Mouse (Mus musculus) liver, embryonic 13.5 days (tissue): ENCODE measurements around the gene Tmpo. TPM values are rescaled to one million over a fixed set of nuclear protein-coding genes. Genes with fewer than 3 reads are reported as not detected.

Source experiments
- ATAC-seq: fragments of 200-750 bp; cut with Nextera tagmentation; 2 replicates; pipeline ENCODE4 v1.8.0; 2017; ENCODE audit warnings: low read depth, mild to moderate bottlenecking, moderate number of reproducible peaks, moderate library complexity
- DNase-seq: peaks from one replicate; pipeline ENCODE4 v3.0.0; 2022
- H3K27ac ChIP-seq: fragments of 300-500 bp; sonication (generic); 2 replicates; pipeline ENCODE4 v1.5.1; 2015; ENCODE audit warnings: moderate library complexity, mild to moderate bottlenecking, inconsistent platforms
- H3K27me3 ChIP-seq: fragments of 300-500 bp; sonication (generic); 2 replicates; pipeline ENCODE4 v1.6.1; 2015; ENCODE audit warnings: mild to moderate bottlenecking, inconsistent platforms
- H3K36me3 ChIP-seq: fragments of 300-500 bp; sonication (generic); 2 replicates; pipeline ENCODE4 v1.6.1; 2015; ENCODE audit warnings: mild to moderate bottlenecking, inconsistent platforms
- H3K4me1 ChIP-seq: fragments of 300-500 bp; sonication (generic); replicated peaks from 2 replicates; pipeline ENCODE4 v1.6.1; 2015; ENCODE audit warnings: inconsistent platforms
- H3K4me2 ChIP-seq: fragments of 300-500 bp; sonication (generic); 2 replicates; pipeline ENCODE4 v1.6.1; 2015; ENCODE audit warnings: inconsistent platforms, mild to moderate bottlenecking, moderate library complexity
- H3K4me3 ChIP-seq: fragments of 300-500 bp; sonication (generic); replicated peaks from 2 replicates; pipeline ENCODE4 v1.5.1; 2015; ENCODE audit warnings: mild to moderate bottlenecking, inconsistent platforms
- H3K9ac ChIP-seq: fragments of 300-500 bp; sonication (generic); 2 replicates; pipeline ENCODE4 v1.6.1; 2015; ENCODE audit warnings: mild to moderate bottlenecking, inconsistent platforms
- H3K9me3 ChIP-seq: fragments of 300-500 bp; sonication (generic); replicated peaks from 2 replicates; pipeline ENCODE4 v1.6.1; 2016; ENCODE audit warnings: inconsistent platforms
- WGBS: fragments of 180-500 bp; shearing (Covaris S2); methylation state at CpG from one replicate; pipeline ENCODE4 v1.1.7; 2015; ENCODE audit not compliant: insufficient replicate concordance; 5-methylcytosine and 5-hydroxymethylcytosine counted together
- polyA plus RNA-seq: library from polyadenylated mRNA; unstranded; fragments of >200 nt; fragmentation: Nextera tagmentation; extraction: Ambion mirVana; gene quantifications from 2 replicates; pipeline ENCODE4 v1.2.1, GENCODE M21; 2015

Gene Tmpo
- polyA plus RNA-seq, 1 experiment from 2014 or later = 131 TPM

GRCm38 (mm10) chr10:91153894-91154503 lies 27.1 kb downstream of the Tmpo start:
- WGBS = 89% methylated on average over 10 of the region's 10 CpGs
- no peak overlapping the region for H3K9ac ChIP-seq
- H3K9me3 ChIP-seq = no peaks in the 10 kb centered on the region
- no peak overlapping the region for H3K27ac ChIP-seq
- ATAC-seq (no peak), DNase-seq (no peak)
- no peak overlapping the region for H3K4me3 ChIP-seq
- peaks cover 3% of the 10 kb centered on the region; the same call in 1 of the 2 replicates for H3K4me1 ChIP-seq
- no peak overlapping the region for H3K4me2 ChIP-seq
- peaks cover 98% of the 10 kb centered on the region for H3K36me3 ChIP-seq
- H3K27me3 ChIP-seq = no peaks in the 10 kb centered on the region

DNA sequence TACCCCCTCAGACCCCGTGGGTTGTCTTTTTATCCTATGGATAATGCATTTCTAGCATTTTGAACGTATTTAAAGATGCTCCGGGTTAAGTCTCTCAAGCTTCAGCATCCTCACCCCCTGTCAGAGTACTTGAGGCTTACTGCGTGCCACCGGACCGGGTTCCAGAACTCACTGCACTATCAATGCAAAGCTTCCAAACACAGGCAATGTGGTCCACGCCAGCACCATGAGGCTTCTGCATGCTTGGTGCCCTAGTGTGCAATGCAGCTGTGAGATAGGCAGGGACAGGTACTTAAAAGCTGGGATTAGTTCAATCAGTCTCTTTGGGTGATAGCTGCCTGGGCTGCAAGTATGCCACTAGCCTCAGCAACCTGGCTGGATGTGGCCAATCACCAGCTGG lies 35.7 kb downstream of the Tmpo start:
- peaks cover 54% of the 10 kb centered on the region for H3K36me3 ChIP-seq
- ATAC-seq (no peak), DNase-seq (no peak)
- H3K4me2 ChIP-seq = no peak overlapping the region
- H3K27ac ChIP-seq = no peak overlapping the region
- H3K27me3 ChIP-seq = no peaks in the 10 kb centered on the region
- H3K4me1 ChIP-seq = peaks cover 12% of the 10 kb centered on the region
- H3K9ac ChIP-seq = no peak overlapping the region
- no peaks in the 10 kb centered on the region for H3K9me3 ChIP-seq
- H3K4me3 ChIP-seq = no peak overlapping the region
- 94% methylated on average over 7 of the region's 7 CpGs for WGBS

GRCm38 (mm10) chr10:91143313-91144230 lies 37.5 kb downstream of the Tmpo start:
- peaks cover 23% of the 10 kb centered on the region for H3K4me1 ChIP-seq
- H3K4me3 ChIP-seq = no peak overlapping the region
- no peaks in the 10 kb centered on the region for H3K9me3 ChIP-seq
- 48% methylated on average over 18 of the region's 18 CpGs for WGBS
- H3K27ac ChIP-seq = 0 out of 2 replicates have a peak overlapping the region, but pooled peaks have one; percentile 18
- no peak overlapping the region for H3K4me2 ChIP-seq
- no peaks in the 10 kb centered on the region for H3K27me3 ChIP-seq
- no peak overlapping the region for H3K9ac ChIP-seq
- H3K36me3 ChIP-seq = peaks cover 36% of the 10 kb centered on the region
- no peak for DNase-seq
- peak; percentile 17; the same call in 1 of the 2 replicates for ATAC-seq

DNA sequence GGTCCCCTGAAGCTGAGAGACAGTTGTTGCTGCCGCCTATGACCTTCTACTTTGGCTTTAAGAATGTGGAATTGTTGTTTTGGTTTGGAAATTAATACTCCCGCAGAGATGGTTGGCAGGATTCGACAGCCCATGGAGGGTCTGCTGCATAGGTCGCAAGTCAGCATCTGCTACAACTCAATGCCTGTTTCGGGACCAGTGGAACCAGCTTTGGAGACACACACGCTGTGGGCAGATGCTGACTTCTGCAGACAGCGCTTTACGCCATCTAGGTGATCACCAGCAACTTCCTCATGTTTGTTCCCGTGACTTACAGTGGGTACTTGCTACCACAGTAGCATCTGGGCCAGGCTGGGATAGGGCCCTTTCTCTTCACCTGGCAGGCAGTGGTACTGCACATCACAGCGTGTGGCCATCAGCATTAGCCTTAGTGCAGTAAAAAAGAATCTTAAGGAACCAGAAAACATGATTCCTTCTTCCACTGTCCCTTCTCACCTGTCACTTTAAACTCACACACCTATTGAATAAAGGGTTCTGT lies 38.4 kb downstream of the Tmpo start:
- no peak overlapping the region for H3K27ac ChIP-seq
- H3K9me3 ChIP-seq = no peaks in the 10 kb centered on the region
- WGBS = 69% methylated on average over 10 of the region's 10 CpGs
- H3K4me2 ChIP-seq = no peak overlapping the region
- no peak overlapping the region for H3K9ac ChIP-seq
- peaks cover 28% of the 10 kb centered on the region for H3K4me1 ChIP-seq
- no peaks in the 10 kb centered on the region for H3K27me3 ChIP-seq
- ATAC-seq = no peak
- H3K4me3 ChIP-seq = no peak overlapping the region
- no peak for DNase-seq
- peaks cover 32% of the 10 kb centered on the region for H3K36me3 ChIP-seq

DNA sequence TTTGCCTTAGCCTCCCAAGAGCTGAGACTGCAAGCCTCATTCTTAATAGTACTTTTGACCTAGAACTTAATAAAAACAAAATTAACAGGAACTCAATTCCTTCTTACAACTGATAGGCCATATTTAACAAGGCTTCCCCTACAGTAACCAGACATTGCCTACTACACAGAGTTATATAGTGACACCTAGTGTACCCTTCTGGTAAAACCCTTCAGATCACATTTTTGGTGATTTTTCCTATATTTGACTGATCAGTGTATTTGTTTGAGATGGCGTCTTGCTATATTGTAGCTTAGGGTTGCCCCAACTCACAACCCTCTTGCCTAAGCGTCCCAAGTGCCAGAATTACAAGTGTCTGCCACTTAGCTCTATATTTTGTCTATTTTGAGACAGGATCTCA lies 39.6 kb downstream of the Tmpo start:
- Histone ChIP-seq H3K9me3 (no peaks in the 10 kb centered on the region), H3K27me3 (no peaks in the 10 kb centered on the region), H3K4me1 (peaks cover 28% of the 10 kb centered on the region), H3K36me3 (peaks cover 22% of the 10 kb centered on the region), H3K4me3 (no peak overlapping the region), H3K27ac (no peak overlapping the region), H3K4me2 (no peak overlapping the region), H3K9ac (no peak overlapping the region)
- ATAC-seq (peak; percentile 14; the same call in 1 of the 2 replicates), DNase-seq (no peak)
- WGBS = 21% methylated on average over 2 of the region's 2 CpGs

DNA sequence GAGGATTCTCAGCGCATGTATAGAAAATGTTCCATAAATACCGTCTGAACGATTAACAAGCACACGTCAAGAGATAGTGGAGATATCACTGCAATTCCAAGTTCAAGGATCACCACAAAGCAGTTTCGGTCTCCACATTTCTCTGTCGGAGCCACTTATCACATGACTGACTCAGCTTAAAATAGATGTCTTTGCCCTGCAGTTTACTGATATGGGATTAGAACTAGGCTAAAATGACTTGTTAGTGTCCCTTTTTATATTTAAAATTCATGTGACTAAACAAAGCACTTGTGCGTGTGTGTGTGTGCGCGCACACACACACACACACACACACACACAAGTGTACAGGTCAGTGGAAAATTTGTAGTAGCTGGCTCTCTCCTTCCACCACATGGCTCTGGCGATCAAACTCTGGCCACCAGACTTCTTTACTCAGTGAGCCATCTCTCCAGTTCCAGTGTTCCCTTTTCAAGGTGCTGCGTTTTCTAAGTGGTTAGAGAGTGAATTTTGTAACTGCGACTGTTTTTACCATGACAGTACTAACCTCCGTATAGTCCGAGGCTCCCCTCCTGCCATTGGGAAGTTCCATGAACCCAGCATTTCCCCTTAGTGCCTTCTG lies 41.9 kb downstream of the Tmpo start:
- Histone ChIP-seq H3K9ac (no peak overlapping the region), H3K27me3 (no peaks in the 10 kb centered on the region), H3K36me3 (0 out of 2 replicates have a peak, but pooled peaks cover 1% of the 10 kb centered on the region), H3K9me3 (no peaks in the 10 kb centered on the region), H3K27ac (peak overlapping the region; percentile 43), H3K4me3 (no peak overlapping the region), H3K4me2 (peak overlapping the region; percentile 13; the same call in 1 of the 2 replicates), H3K4me1 (peaks cover 28% of the 10 kb centered on the region)
- ATAC-seq = no peak
- 48% methylated on average over 14 of the region's 14 CpGs for WGBS
- DNase-seq = no peak

DNA sequence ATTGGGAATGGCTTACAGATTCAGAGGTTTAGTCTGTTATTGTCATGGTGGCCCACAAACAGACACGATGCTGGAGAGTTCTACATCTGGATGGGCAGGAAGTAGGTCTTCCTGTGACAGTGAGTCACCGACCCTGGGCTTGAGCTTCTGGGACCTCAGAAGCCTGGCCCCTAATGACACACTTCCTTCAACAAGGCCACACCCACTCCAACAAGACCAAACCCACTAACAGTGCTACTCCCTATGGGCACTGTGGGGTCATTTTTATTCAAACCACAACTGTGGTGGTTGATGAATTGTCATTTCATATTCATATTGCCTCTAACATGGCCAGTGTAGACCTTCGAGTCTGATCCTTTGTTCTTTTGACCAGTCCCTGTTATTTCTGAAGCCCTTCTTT lies 42.8 kb downstream of the Tmpo start:
- no peak overlapping the region for H3K4me2 ChIP-seq
- ATAC-seq (peak; percentile 56; the same call in 1 of the 2 replicates), DNase-seq (no peak)
- no peak overlapping the region for H3K4me3 ChIP-seq
- no peak overlapping the region; the same call in 1 of the 2 replicates for H3K27ac ChIP-seq
- H3K36me3 ChIP-seq = no peaks in the 10 kb centered on the region
- H3K4me1 ChIP-seq = peaks cover 22% of the 10 kb centered on the region
- WGBS = 37% methylated on average over 3 of the region's 3 CpGs
- H3K27me3 ChIP-seq = no peaks in the 10 kb centered on the region
- no peak overlapping the region for H3K9ac ChIP-seq
- no peaks in the 10 kb centered on the region for H3K9me3 ChIP-seq

DNA sequence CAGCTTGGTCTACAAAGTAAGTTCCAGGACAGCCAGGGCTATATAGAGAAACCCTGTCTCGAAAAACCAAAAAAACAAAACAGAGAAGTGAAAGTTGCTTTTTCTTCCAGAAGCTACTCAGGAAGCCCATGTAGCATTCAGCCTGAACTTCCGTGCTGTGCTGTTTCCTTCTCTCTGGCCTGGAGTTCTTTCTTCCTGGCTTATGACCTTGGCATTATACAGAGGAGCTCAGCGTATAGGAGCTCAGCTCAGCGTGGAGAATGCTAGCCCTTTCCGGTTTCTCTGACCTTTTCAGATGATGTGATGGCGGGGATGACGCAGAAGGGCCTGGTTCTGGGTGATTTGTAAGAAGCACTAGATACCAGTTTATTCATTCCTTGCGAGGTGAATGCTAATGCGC lies 43.7 kb downstream of the Tmpo start:
- ATAC-seq = no peak
- 69% methylated on average over 9 of the region's 9 CpGs for WGBS
- H3K27ac ChIP-seq = no peak overlapping the region

GRCm38 (mm10) chr10:91135302-91135972 lies 45.7 kb downstream of the Tmpo start:
- H3K9ac ChIP-seq = no peak overlapping the region
- H3K36me3 ChIP-seq = no peaks in the 10 kb centered on the region
- no peaks in the 10 kb centered on the region for H3K9me3 ChIP-seq
- H3K27me3 ChIP-seq = no peaks in the 10 kb centered on the region
- ATAC-seq (no peak), DNase-seq (no peak)
- H3K4me3 ChIP-seq = no peak overlapping the region
- no peak overlapping the region for H3K27ac ChIP-seq
- WGBS = 77% methylated on average over 7 of the region's 7 CpGs
- peaks cover 16% of the 10 kb centered on the region for H3K4me1 ChIP-seq
- H3K4me2 ChIP-seq = no peak overlapping the region

More for the DNA sequence above, 43.7 kb downstream of the Tmpo start:
- H3K27me3 ChIP-seq = no peaks in the 10 kb centered on the region
- no peaks in the 10 kb centered on the region for H3K9me3 ChIP-seq
- no peak for DNase-seq
- H3K4me2 ChIP-seq = no peak overlapping the region
- peaks cover 16% of the 10 kb centered on the region for H3K4me1 ChIP-seq
- no peak overlapping the region for H3K9ac ChIP-seq
- H3K4me3 ChIP-seq = no peak overlapping the region
- no peaks in the 10 kb centered on the region for H3K36me3 ChIP-seq

- no peak overlapping the region for H3K4me2 ChIP-seq
- no peaks in the 10 kb centered on the region for H3K9me3 ChIP-seq
- no peaks in the 10 kb centered on the region for H3K27me3 ChIP-seq
- no peaks in the 10 kb centered on the region for H3K36me3 ChIP-seq
- H3K27ac ChIP-seq = no peak overlapping the region
- H3K4me3 ChIP-seq = no peak overlapping the region
- H3K9ac ChIP-seq = no peak overlapping the region
- ATAC-seq (no peak), DNase-seq (no peak)
- WGBS = 73% methylated on average over 1 of the region's 1 CpGs
- H3K4me1 ChIP-seq = peaks cover 10% of the 10 kb centered on the region; the same call in 1 of the 2 replicates
These were observed 49.5 kb downstream of the Tmpo start for GRCm38 (mm10) chr10:91131565-91131964.
